Mouse (Mus musculus): ENCODE results near the gene Nfkb1.

- TF ChIP-seq TAL1 (IDR thresholded peaks at IDR 0.05; ENCODE audit: low read length), result no peak
- no peak for TF ChIP-seq GATA1 (IDR thresholded peaks at IDR 0.05; ENCODE audit: low read length)
Measured at GRCm38 (mm10) chr3:135722104-135722503, 30.8 kb upstream of the Nfkb1 start.
